Mouse (Mus musculus) myocyte (in vitro differentiated cells): ENCODE results near the gene Hsd17b1.

Experiments
- CEBPB ChIP-seq: IDR thresholded peaks from 2 replicates; pipeline ENCODE4 v1.6.1; 2011; ENCODE audit warnings: mild to moderate bottlenecking, moderate library complexity; ENCODE audit not compliant: poor library complexity, insufficient read depth, severe bottlenecking
- E2F4 ChIP-seq: IDR thresholded peaks from one replicate; pipeline ENCODE4 v1.6.1; 2011; ENCODE audit warnings: mild to moderate bottlenecking, control low read depth, moderate library complexity; ENCODE audit not compliant: insufficient read depth
- MAX ChIP-seq: IDR thresholded peaks from one replicate; pipeline ENCODE4 v1.6.1; 2011; ENCODE audit warnings: low read depth, mild to moderate bottlenecking, control low read depth
- MYOD1 ChIP-seq, 3 experiments: IDR thresholded peaks; one replicate each; pipeline ENCODE4 v1.6.1; 2011; ENCODE audit warnings: control low read depth in 2 of 3, low read depth in 2 of 3, mild to moderate bottlenecking in 2 of 3, moderate library complexity in 1 of 3; ENCODE audit not compliant: insufficient read length in 2 of 3, control insufficient read depth in 1 of 3
- POLR2A ChIP-seq: IDR thresholded peaks from one replicate; pipeline ENCODE4 v1.6.1; 2011; ENCODE audit warnings: low read depth, mild to moderate bottlenecking, control low read depth, moderate library complexity; ENCODE audit not compliant: insufficient read length
- POLR2AphosphoS2 ChIP-seq: IDR thresholded peaks from one replicate; pipeline ENCODE4 v1.6.1; 2011; ENCODE audit warnings: low read depth, control low read depth; ENCODE audit not compliant: insufficient read length
- REST ChIP-seq: IDR thresholded peaks from one replicate; pipeline ENCODE4 v1.6.1; 2011; ENCODE audit warnings: mild to moderate bottlenecking, control low read depth, moderate library complexity; ENCODE audit not compliant: insufficient read depth, insufficient read length
- TCF3 ChIP-seq: IDR thresholded peaks from one replicate; pipeline ENCODE4 v1.6.1; 2011; ENCODE audit warnings: low read depth, control low read depth; ENCODE audit not compliant: insufficient read length
- USF1 ChIP-seq: IDR thresholded peaks from one replicate; pipeline ENCODE4 v1.6.1; 2011; ENCODE audit warnings: low read depth, mild to moderate bottlenecking, control low read depth, moderate library complexity

DNA sequence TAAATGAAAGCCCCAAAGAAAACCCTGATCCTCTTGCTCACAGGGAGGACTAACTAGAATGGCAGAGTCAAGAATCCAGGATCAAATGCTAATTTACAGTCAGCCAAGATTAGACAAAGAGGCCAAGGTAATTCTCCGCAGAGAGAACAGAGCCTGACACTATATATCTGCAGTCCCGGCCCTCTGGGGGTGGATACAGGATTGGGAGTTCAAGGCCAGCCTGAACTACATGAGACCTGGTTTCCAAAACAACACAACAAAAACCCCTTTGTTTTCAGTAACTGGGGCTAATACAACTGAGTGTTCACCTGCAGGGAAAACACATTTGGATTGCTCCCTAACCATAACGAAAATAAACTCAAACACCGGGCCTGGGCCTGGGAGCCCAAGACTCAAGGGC is 13.7 kb upstream of the Hsd17b1 start:
- TF ChIP-seq E2F4 (no peak), MYOD1 (IDR thresholded peaks at IDR 0.05; ENCODE audit: control insufficient read depth in 1 of 3, insufficient read length in 2 of 3, low read depth in 2 of 3) (no peak), POLR2A (no peak), REST (no peak), TCF3 (no peak), CEBPB (no peak), USF1 (no peak), POLR2AphosphoS2 (no peak), MAX (no peak)
